Mouse (Mus musculus) brain, embryonic 14.5 days (tissue): ENCODE data around the gene Gm49342.
"Not testable (repeated sequence)": the region's sequence is repeated elsewhere in the genome, so short reads cannot be mapped to it uniquely, and the experiment has no call there.

Source experiments
- CTCF ChIP-seq: fragments of 200-500 bp; IDR thresholded peaks from 2 replicates; pipeline ENCODE4 v1.5.1; 2012; ENCODE audit warnings: inconsistent platforms, mild to moderate bottlenecking, moderate library complexity, borderline replicate concordance; ENCODE audit not compliant: insufficient read depth, insufficient read length; ENCODE audit errors: extremely low read depth
- POLR2A ChIP-seq: fragments of 200-500 bp; IDR thresholded peaks from 2 replicates; pipeline ENCODE4 v1.6.1; 2012; ENCODE audit warnings: mild to moderate bottlenecking, inconsistent platforms, borderline replicate concordance; ENCODE audit not compliant: poor library complexity, insufficient read depth, insufficient read length, severe bottlenecking; ENCODE audit errors: extremely low read depth

- TF ChIP-seq CTCF, POLR2A: not testable (repeated sequence)
These were observed 12.4 kb downstream of the Gm49342 start for GRCm38 (mm10) chr14:50956724-50957123.
